Mouse (Mus musculus) lung, embryonic 14.5 days (tissue): ENCODE results near the gene Tsen54. TPM values are rescaled to one million over a fixed set of nuclear protein-coding genes. Genes with fewer than 3 reads are reported as not detected.

ENCODE experiments used
- ATAC-seq: fragments of 200-750 bp; cut with Nextera tagmentation; 2 replicates; pipeline ENCODE4 v1.8.0; 2017; ENCODE audit warnings: mild to moderate bottlenecking, moderate TSS enrichment, moderate library complexity; ENCODE audit not compliant: insufficient read depth
- DNase-seq: peaks from one replicate; pipeline ENCODE4 v3.0.0-alpha.2; 2015
- H3K27ac ChIP-seq: fragments of 300-500 bp; sonication (generic); 2 replicates; pipeline ENCODE4 v1.5.1; 2014; ENCODE audit warnings: low read depth, mild to moderate bottlenecking, moderate library complexity
- H3K27me3 ChIP-seq: fragments of 300-500 bp; sonication (generic); 2 replicates; pipeline ENCODE4 v1.6.1; 2014; ENCODE audit warnings: low read length, control low read depth; ENCODE audit not compliant: insufficient read depth
- H3K36me3 ChIP-seq: fragments of 300-500 bp; sonication (generic); 2 replicates; pipeline ENCODE4 v1.6.1; 2014; ENCODE audit warnings: control low read depth; ENCODE audit not compliant: insufficient read depth
- H3K4me1 ChIP-seq: fragments of 300-500 bp; sonication (generic); 2 replicates; pipeline ENCODE4 v1.6.1; 2014; ENCODE audit warnings: antibody characterized with exemption, control low read depth; ENCODE audit not compliant: insufficient read depth
- H3K4me2 ChIP-seq: fragments of 300-500 bp; sonication (generic); 2 replicates; pipeline ENCODE4 v1.6.1; 2014; ENCODE audit warnings: mild to moderate bottlenecking
- H3K4me3 ChIP-seq: fragments of 300-500 bp; sonication (generic); 2 replicates; pipeline ENCODE4 v1.5.1; 2014; ENCODE audit warnings: low read depth, low read length
- H3K9ac ChIP-seq: fragments of 300-500 bp; sonication (generic); 2 replicates; pipeline ENCODE4 v1.6.1; 2014
- H3K9me3 ChIP-seq: fragments of 300-500 bp; sonication (generic); 2 replicates; pipeline ENCODE4 v1.6.1; 2016; ENCODE audit warnings: low read depth, low read length, control low read depth
- CTCF ChIP-seq: IDR thresholded peaks from 2 replicates; pipeline ENCODE4 v1.5.1; 2016; ENCODE audit warnings: antibody characterized with exemption, low read depth
- WGBS: fragments of 180-500 bp; shearing (Covaris S2); extraction: QIAGEN DNeasy Blood & Tissue Kit; methylation state at CpG from one replicate; pipeline ENCODE4 v1.1.7; 2014; 5-methylcytosine and 5-hydroxymethylcytosine counted together
- polyA plus RNA-seq: library from polyadenylated mRNA; unstranded; fragments of >200 nt; fragmentation: Nextera tagmentation; extraction: Ambion mirVana; gene quantifications from 2 replicates; pipeline ENCODE4 v1.2.1, GENCODE M21; 2014

The Tsen54 gene
- 31.5 and 35.0 TPM in 2 replicates for polyA plus RNA-seq

GRCm38 (mm10) chr11:115814605-115815450 is at the start of gene Tsen54:
Tsen54 (plus strand) TSS chr11:115814724.
- ATAC-seq (peak; percentile 57), DNase-seq (peak; percentile 89)
- peak within 1 kb of the TSS; percentile 86 for H3K4me3 ChIP-seq
- no peaks in the 10 kb centered on the region for H3K9me3 ChIP-seq
- H3K36me3 ChIP-seq: peaks cover 35% of the 10 kb centered on the region
- H3K27me3 ChIP-seq: no peaks in the 10 kb centered on the region
- peaks cover 24% of the 10 kb centered on the region for H3K4me1 ChIP-seq
- peak within 1 kb of the TSS; percentile 79 for H3K9ac ChIP-seq
- TF ChIP-seq CTCF: no peak
- WGBS: under 1% methylated on average over 84 of the region's 84 CpGs
- H3K27ac ChIP-seq: peak within 1 kb of the TSS; percentile 70
- H3K4me2 ChIP-seq: peak within 1 kb of the TSS; percentile 95

DNA sequence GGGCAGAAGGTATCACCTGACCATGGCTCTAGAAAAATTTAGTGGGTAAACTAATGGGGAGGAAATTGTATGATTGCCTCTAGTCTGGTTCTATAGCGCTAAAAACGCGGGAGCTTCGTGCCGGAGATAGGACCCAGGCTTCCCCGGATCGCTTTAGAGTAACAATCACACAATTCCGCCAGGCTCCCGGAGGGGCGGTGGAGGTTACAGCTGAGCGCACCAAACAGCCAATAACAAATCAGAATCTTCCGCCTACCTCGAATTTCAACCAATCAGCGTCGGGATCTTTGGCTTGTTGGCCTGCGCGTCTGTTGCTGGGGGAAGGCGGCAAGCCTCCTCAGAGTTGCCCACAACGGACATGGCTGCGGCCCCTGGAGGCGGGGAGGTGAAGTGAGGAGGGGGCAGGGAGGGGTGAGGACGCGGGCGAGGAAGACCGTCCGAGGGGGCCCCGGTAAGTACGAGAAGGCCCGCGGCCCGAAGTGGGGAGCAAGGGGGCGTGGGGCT is 49.4 kb upstream of the Tsen54 start, which contains the start of gene Tmem94:
Gene Tmem94, plus strand, starts transcription at position 331 of the 504 bp plus-strand sequence.
- H3K36me3 ChIP-seq: no peaks in the 10 kb centered on the region
- H3K27me3 ChIP-seq: no peaks in the 10 kb centered on the region
- DNase-seq (peak; percentile 100), ATAC-seq (peak; percentile 97)
- no peaks in the 10 kb centered on the region; the same call in 1 of the 2 replicates for H3K9me3 ChIP-seq
- H3K27ac ChIP-seq: peak within 1 kb of the TSS; percentile 92
- peak within 1 kb of the TSS; percentile 95 for H3K9ac ChIP-seq
- under 1% methylated on average over 31 of the region's 32 CpGs for WGBS
- peak within 1 kb of the TSS; percentile 93 for H3K4me2 ChIP-seq
- peak within 1 kb of the TSS; percentile 87 for H3K4me3 ChIP-seq
- no peaks in the 10 kb centered on the region; the same call in 1 of the 2 replicates for H3K4me1 ChIP-seq
- TF ChIP-seq CTCF: peak; percentile 65

GRCm38 (mm10) chr11:115765607-115766141 is 48.9 kb upstream of the Tsen54 start:
- Histone ChIP-seq H3K4me3 (peak overlapping the region; percentile 87), H3K9ac (peak overlapping the region; percentile 95), H3K27me3 (no peaks in the 10 kb centered on the region), H3K27ac (peak overlapping the region; percentile 92), H3K36me3 (no peaks in the 10 kb centered on the region), H3K4me1 (no peaks in the 10 kb centered on the region; the same call in 1 of the 2 replicates), H3K9me3 (no peaks in the 10 kb centered on the region; the same call in 1 of the 2 replicates), H3K4me2 (peak overlapping the region; percentile 93)
- ATAC-seq (peak; percentile 85), DNase-seq (peak; percentile 66)
- WGBS: under 1% methylated on average over 34 of the region's 34 CpGs
- TF ChIP-seq CTCF: no peak

GRCm38 (mm10) chr11:115766356-115766943 is 48.1 kb upstream of the Tsen54 start:
- ATAC-seq: no peak; the same call in 1 of the 2 replicates

DNA sequence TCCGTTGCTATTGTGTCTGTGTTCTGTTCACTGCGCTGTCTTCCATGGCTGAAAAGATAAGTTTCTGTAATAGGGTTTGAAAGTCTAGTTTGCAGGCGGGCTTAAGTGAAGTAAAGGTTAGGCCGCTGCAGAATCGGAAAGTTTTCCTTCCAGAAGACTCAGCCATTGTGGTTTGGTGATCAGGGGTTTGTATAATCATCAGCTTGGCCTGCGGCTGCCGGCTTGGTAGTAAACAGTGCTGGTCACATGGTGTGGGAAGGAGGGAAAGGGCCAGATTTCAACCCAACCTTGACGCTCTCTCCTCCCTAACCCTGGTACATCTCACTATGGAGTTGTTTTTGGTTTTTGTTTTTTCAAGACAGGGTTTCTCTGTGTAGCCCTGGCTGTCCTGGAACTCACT is 47.5 kb upstream of the Tsen54 start:
- 85% methylated on average over 8 of the region's 8 CpGs for WGBS
- Histone ChIP-seq H3K27ac (peak overlapping the region; percentile 92; the same call in 1 of the 2 replicates), H3K9me3 (no peaks in the 10 kb centered on the region; the same call in 1 of the 2 replicates), H3K9ac (no peak overlapping the region), H3K36me3 (no peaks in the 10 kb centered on the region), H3K4me3 (no peak overlapping the region), H3K27me3 (no peaks in the 10 kb centered on the region), H3K4me1 (no peaks in the 10 kb centered on the region; the same call in 1 of the 2 replicates), H3K4me2 (peak overlapping the region; percentile 93)
- no peak for DNase-seq
- no peak for ATAC-seq
- no peak for TF ChIP-seq CTCF

More at GRCm38 (mm10) chr11:115766356-115766943, 48.1 kb upstream of the Tsen54 start:
- H3K4me1 ChIP-seq: no peaks in the 10 kb centered on the region; the same call in 1 of the 2 replicates
- no peaks in the 10 kb centered on the region for H3K27me3 ChIP-seq
- TF ChIP-seq CTCF: 0 out of 2 replicates have a peak, but pooled peaks have one; percentile 6
- DNase-seq: peak; percentile 52
- H3K9ac ChIP-seq: peak overlapping the region; percentile 95
- no peaks in the 10 kb centered on the region for H3K36me3 ChIP-seq
- H3K9me3 ChIP-seq: no peaks in the 10 kb centered on the region; the same call in 1 of the 2 replicates
- H3K4me3 ChIP-seq: peak overlapping the region; percentile 87
- peak overlapping the region; percentile 93 for H3K4me2 ChIP-seq
- WGBS: 35% methylated on average over 13 of the region's 13 CpGs
- H3K27ac ChIP-seq: peak overlapping the region; percentile 92

DNA sequence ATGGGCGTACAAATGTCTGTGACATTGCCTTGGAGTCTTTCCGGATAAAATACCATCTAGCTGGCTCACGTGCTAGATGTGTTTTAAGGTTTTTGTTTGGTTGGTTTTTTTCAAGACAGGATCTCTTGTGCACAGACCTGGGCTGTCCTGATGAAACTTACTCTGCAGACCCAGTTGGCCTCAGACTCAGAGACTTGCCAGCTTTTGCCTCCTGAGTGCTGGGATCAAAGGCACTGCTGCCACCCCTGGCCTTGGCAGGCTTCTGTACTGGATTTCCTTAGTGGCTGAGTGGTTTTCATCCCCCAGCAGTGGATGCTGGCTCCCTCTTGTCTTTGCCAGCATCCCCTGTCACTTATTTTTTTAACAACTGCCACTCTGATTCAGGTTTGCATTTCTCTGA is 45.6 kb upstream of the Tsen54 start:
- H3K4me2 ChIP-seq: no peak overlapping the region
- no peak for TF ChIP-seq CTCF
- ATAC-seq (no peak), DNase-seq (no peak)
- H3K36me3 ChIP-seq: no peaks in the 10 kb centered on the region
- no peak overlapping the region for H3K4me3 ChIP-seq
- no peaks in the 10 kb centered on the region; the same call in 1 of the 2 replicates for H3K4me1 ChIP-seq
- H3K27me3 ChIP-seq: no peaks in the 10 kb centered on the region
- no peaks in the 10 kb centered on the region; the same call in 1 of the 2 replicates for H3K9me3 ChIP-seq
- peak overlapping the region; percentile 27; the same call in 1 of the 2 replicates for H3K27ac ChIP-seq
- H3K9ac ChIP-seq: no peak overlapping the region
- 73% methylated on average over 3 of the region's 3 CpGs for WGBS
